Mouse (Mus musculus) liver, embryonic 15.5 days (tissue): ENCODE data around the gene Hexim1. TPM values are rescaled to one million over a fixed set of nuclear protein-coding genes. Genes with fewer than 3 reads are reported as not detected.

ENCODE experiments used
- ATAC-seq: fragments of 200-750 bp; cut with Nextera tagmentation; 2 replicates; pipeline ENCODE4 v1.8.0; 2017; ENCODE audit warnings: moderate number of reproducible peaks, mild to moderate bottlenecking, moderate library complexity; ENCODE audit not compliant: insufficient read depth
- H3K27ac ChIP-seq: fragments of 300-500 bp; sonication (generic); replicated peaks from 2 replicates; pipeline ENCODE4 v1.5.1; 2015; ENCODE audit warnings: mild to moderate bottlenecking, inconsistent platforms
- H3K27me3 ChIP-seq: fragments of 300-500 bp; sonication (generic); 2 replicates; pipeline ENCODE4 v1.6.1; 2015; ENCODE audit warnings: mild to moderate bottlenecking, inconsistent platforms
- H3K36me3 ChIP-seq: fragments of 300-500 bp; sonication (generic); replicated peaks from 2 replicates; pipeline ENCODE4 v1.6.1; 2015; ENCODE audit warnings: moderate library complexity, mild to moderate bottlenecking, inconsistent platforms
- H3K4me1 ChIP-seq: fragments of 300-500 bp; sonication (generic); replicated peaks from 2 replicates; pipeline ENCODE4 v1.6.1; 2015; ENCODE audit warnings: inconsistent platforms
- H3K4me2 ChIP-seq: fragments of 300-500 bp; sonication (generic); 2 replicates; pipeline ENCODE4 v1.6.1; 2015; ENCODE audit warnings: moderate library complexity, mild to moderate bottlenecking, inconsistent platforms
- H3K4me3 ChIP-seq: fragments of 300-500 bp; sonication (generic); replicated peaks from 2 replicates; pipeline ENCODE4 v1.5.1; 2015; ENCODE audit warnings: mild to moderate bottlenecking, inconsistent platforms
- H3K9ac ChIP-seq: fragments of 300-500 bp; sonication (generic); 2 replicates; pipeline ENCODE4 v1.6.1; 2015; ENCODE audit warnings: moderate library complexity, mild to moderate bottlenecking, inconsistent platforms
- H3K9me3 ChIP-seq: fragments of 300-500 bp; sonication (generic); replicated peaks from 2 replicates; pipeline ENCODE4 v1.6.1; 2016; ENCODE audit warnings: inconsistent platforms
- WGBS: fragments of 180-500 bp; shearing (Covaris S2); methylation state at CpG from one replicate; pipeline ENCODE4 v1.1.7; 2015; ENCODE audit warnings: mixed read lengths; ENCODE audit not compliant: insufficient replicate concordance; 5-methylcytosine and 5-hydroxymethylcytosine counted together
- polyA plus RNA-seq: library from polyadenylated mRNA; unstranded; fragments of >200 nt; fragmentation: Nextera tagmentation; extraction: Ambion mirVana; gene quantifications from 2 replicates; pipeline ENCODE4 v1.2.1, GENCODE M21; 2015

Gene Hexim1
- polyA plus RNA-seq: 1.8 and 1.9 TPM in 2 replicates

- H3K4me3 ChIP-seq: peak within 1 kb of the TSS; percentile 70
- H3K4me2 ChIP-seq: peak within 1 kb of the TSS; percentile 93
- under 1% methylated on average over 53 of the region's 53 CpGs for WGBS
- H3K4me1 ChIP-seq: peaks cover 63% of the 10 kb centered on the region
- peak within 1 kb of the TSS; percentile 96 for H3K27ac ChIP-seq
- no peaks in the 10 kb centered on the region for H3K9me3 ChIP-seq
- ATAC-seq: peak; percentile 92
- peaks cover 20% of the 10 kb centered on the region for H3K27me3 ChIP-seq
- 0 out of 2 replicates have a peak, but pooled peaks cover under 1% of the 10 kb centered on the region for H3K36me3 ChIP-seq
- peak within 1 kb of the TSS; percentile 78 for H3K9ac ChIP-seq
Measured at GRCm38 (mm10) chr11:103116008-103116818, at the start of gene Hexim1. Gene Hexim1 (plus strand): TSS chr11:103116231.

GRCm38 (mm10) chr11:103067051-103067361 lies 49.0 kb upstream of the Hexim1 start:
- H3K4me1 ChIP-seq: no peaks in the 10 kb centered on the region
- no peaks in the 10 kb centered on the region for H3K27me3 ChIP-seq
- peaks cover 77% of the 10 kb centered on the region for H3K36me3 ChIP-seq
- no peaks in the 10 kb centered on the region for H3K9me3 ChIP-seq
- no peak overlapping the region for H3K27ac ChIP-seq
- H3K9ac ChIP-seq: no peak overlapping the region
- no peak for ATAC-seq
- 92% methylated on average over 6 of the region's 6 CpGs for WGBS
- no peak overlapping the region for H3K4me3 ChIP-seq
- no peak overlapping the region for H3K4me2 ChIP-seq

GRCm38 (mm10) chr11:103067457-103068001 lies 48.5 kb upstream of the Hexim1 start:
- Histone ChIP-seq H3K4me3 (no peak overlapping the region), H3K9me3 (no peaks in the 10 kb centered on the region), H3K27me3 (no peaks in the 10 kb centered on the region), H3K27ac (no peak overlapping the region), H3K36me3 (peaks cover 76% of the 10 kb centered on the region), H3K9ac (no peak overlapping the region), H3K4me2 (no peak overlapping the region), H3K4me1 (no peaks in the 10 kb centered on the region)
- ATAC-seq: no peak
- 77% methylated on average over 8 of the region's 8 CpGs for WGBS

GRCm38 (mm10) chr11:103068272-103068671 lies 47.8 kb upstream of the Hexim1 start:
- no peak overlapping the region for H3K4me2 ChIP-seq
- no peaks in the 10 kb centered on the region for H3K9me3 ChIP-seq
- peaks cover 71% of the 10 kb centered on the region for H3K36me3 ChIP-seq
- H3K27me3 ChIP-seq: no peaks in the 10 kb centered on the region
- no peaks in the 10 kb centered on the region for H3K4me1 ChIP-seq
- H3K4me3 ChIP-seq: no peak overlapping the region
- 81% methylated on average over 4 of the region's 4 CpGs for WGBS
- no peak for ATAC-seq
- no peak overlapping the region for H3K9ac ChIP-seq
- no peak overlapping the region for H3K27ac ChIP-seq

GRCm38 (mm10) chr11:103068884-103069283 lies 47.1 kb upstream of the Hexim1 start:
- ATAC-seq: no peak
- H3K4me1 ChIP-seq: no peaks in the 10 kb centered on the region
- 88% methylated on average over 11 of the region's 11 CpGs for WGBS
- H3K27me3 ChIP-seq: no peaks in the 10 kb centered on the region
- H3K4me3 ChIP-seq: no peak overlapping the region
- no peaks in the 10 kb centered on the region for H3K9me3 ChIP-seq
- no peak overlapping the region for H3K27ac ChIP-seq
- no peak overlapping the region for H3K9ac ChIP-seq
- no peak overlapping the region for H3K4me2 ChIP-seq
- H3K36me3 ChIP-seq: peaks cover 64% of the 10 kb centered on the region

- Histone ChIP-seq H3K27ac (no peak overlapping the region), H3K4me2 (no peak overlapping the region), H3K36me3 (peaks cover 56% of the 10 kb centered on the region), H3K9me3 (no peaks in the 10 kb centered on the region), H3K4me3 (no peak overlapping the region), H3K27me3 (no peaks in the 10 kb centered on the region), H3K9ac (no peak overlapping the region), H3K4me1 (0 out of 2 replicates have a peak, but pooled peaks cover under 1% of the 10 kb centered on the region)
- ATAC-seq: no peak
- WGBS: 96% methylated on average over 2 of the region's 2 CpGs
Measured at GRCm38 (mm10) chr11:103069731-103070130, 46.3 kb upstream of the Hexim1 start.

- H3K36me3 ChIP-seq: peaks cover 50% of the 10 kb centered on the region
Measured at GRCm38 (mm10) chr11:103070322-103070880, 45.6 kb upstream of the Hexim1 start.

GRCm38 (mm10) chr11:103073671-103074070 lies 42.4 kb upstream of the Hexim1 start:
- ATAC-seq: no peak
- WGBS: 75% methylated on average over 7 of the region's 7 CpGs
- no peak overlapping the region for H3K4me2 ChIP-seq
- no peak overlapping the region for H3K9ac ChIP-seq
- no peak overlapping the region for H3K27ac ChIP-seq
- peaks cover 18% of the 10 kb centered on the region for H3K36me3 ChIP-seq
- H3K4me1 ChIP-seq: 0 out of 2 replicates have a peak, but pooled peaks cover 5% of the 10 kb centered on the region
- H3K9me3 ChIP-seq: no peaks in the 10 kb centered on the region
- no peak overlapping the region for H3K4me3 ChIP-seq
- peaks cover 7% of the 10 kb centered on the region; the same call in 1 of the 2 replicates for H3K27me3 ChIP-seq

More at GRCm38 (mm10) chr11:103070322-103070880, 45.6 kb upstream of the Hexim1 start:
- Histone ChIP-seq H3K9me3 (no peaks in the 10 kb centered on the region), H3K9ac (no peak overlapping the region), H3K4me2 (no peak overlapping the region), H3K4me1 (0 out of 2 replicates have a peak, but pooled peaks cover 2% of the 10 kb centered on the region), H3K4me3 (no peak overlapping the region), H3K27me3 (no peaks in the 10 kb centered on the region), H3K27ac (no peak overlapping the region)
- ATAC-seq: no peak
- WGBS: 91% methylated on average over 10 of the region's 10 CpGs

- WGBS: 60% methylated on average over 10 of the region's 10 CpGs
Measured at GRCm38 (mm10) chr11:103074121-103074650, 41.8 kb upstream of the Hexim1 start.

GRCm38 (mm10) chr11:103074796-103075323 lies 41.2 kb upstream of the Hexim1 start:
- Histone ChIP-seq H3K27me3 (peaks cover 19% of the 10 kb centered on the region), H3K4me2 (no peak overlapping the region), H3K27ac (no peak overlapping the region), H3K4me1 (0 out of 2 replicates have a peak, but pooled peaks cover 5% of the 10 kb centered on the region), H3K36me3 (peaks cover 6% of the 10 kb centered on the region; the same call in 1 of the 2 replicates), H3K4me3 (no peak overlapping the region), H3K9ac (no peak overlapping the region), H3K9me3 (no peaks in the 10 kb centered on the region)
- no peak for ATAC-seq
- 32% methylated on average over 10 of the region's 10 CpGs for WGBS

More at GRCm38 (mm10) chr11:103074121-103074650, 41.8 kb upstream of the Hexim1 start:
- H3K4me2 ChIP-seq: no peak overlapping the region
- 0 out of 2 replicates have a peak, but pooled peaks cover 5% of the 10 kb centered on the region for H3K4me1 ChIP-seq
- H3K9ac ChIP-seq: no peak overlapping the region
- H3K36me3 ChIP-seq: peaks cover 12% of the 10 kb centered on the region
- no peaks in the 10 kb centered on the region for H3K9me3 ChIP-seq
- no peak for ATAC-seq
- H3K27me3 ChIP-seq: peaks cover 13% of the 10 kb centered on the region
- no peak overlapping the region for H3K4me3 ChIP-seq
- no peak overlapping the region for H3K27ac ChIP-seq

GRCm38 (mm10) chr11:103076010-103076409 lies 40.0 kb upstream of the Hexim1 start:
- Histone ChIP-seq H3K9ac (no peak overlapping the region), H3K36me3 (no peaks in the 10 kb centered on the region), H3K27ac (no peak overlapping the region), H3K27me3 (peaks cover 31% of the 10 kb centered on the region), H3K9me3 (no peaks in the 10 kb centered on the region), H3K4me1 (peaks cover 14% of the 10 kb centered on the region), H3K4me2 (no peak overlapping the region), H3K4me3 (no peak overlapping the region)
- ATAC-seq: no peak
- 52% methylated on average over 7 of the region's 7 CpGs for WGBS
